Mouse (Mus musculus) liver (tissue): ENCODE measurements at regions not wholly inside any gene's neighbourhood (a gene's known extent, or its start where the extent isn't known, plus 50 kb on each side); places are given as distances from the start of the nearest gene placed in this dataset.

Experiments
- DNase-seq: peaks from one replicate; pipeline ENCODE4 v3.0.0-alpha.2; 2020; ENCODE audit warnings: mixed read lengths

DNA sequence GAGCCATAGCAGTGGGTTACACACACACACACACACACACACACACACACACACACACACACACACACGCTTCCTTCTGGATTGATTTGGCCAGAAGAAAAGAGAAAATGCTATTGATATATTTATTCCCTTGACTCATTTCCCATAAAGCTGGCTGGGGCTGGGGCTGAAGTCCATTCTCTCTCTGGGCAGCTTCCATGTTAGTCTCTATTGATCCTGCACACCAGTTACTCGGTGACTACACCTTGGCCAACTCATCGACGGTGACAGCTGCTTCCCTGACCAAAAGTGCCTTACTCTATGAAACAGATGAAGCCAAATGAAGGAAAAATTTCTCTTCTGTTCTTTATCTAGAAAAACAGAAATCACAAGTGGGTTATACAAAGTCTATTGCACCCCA is 82.1 kb downstream of the Snx18 start:
- no peak for DNase-seq

DNA sequence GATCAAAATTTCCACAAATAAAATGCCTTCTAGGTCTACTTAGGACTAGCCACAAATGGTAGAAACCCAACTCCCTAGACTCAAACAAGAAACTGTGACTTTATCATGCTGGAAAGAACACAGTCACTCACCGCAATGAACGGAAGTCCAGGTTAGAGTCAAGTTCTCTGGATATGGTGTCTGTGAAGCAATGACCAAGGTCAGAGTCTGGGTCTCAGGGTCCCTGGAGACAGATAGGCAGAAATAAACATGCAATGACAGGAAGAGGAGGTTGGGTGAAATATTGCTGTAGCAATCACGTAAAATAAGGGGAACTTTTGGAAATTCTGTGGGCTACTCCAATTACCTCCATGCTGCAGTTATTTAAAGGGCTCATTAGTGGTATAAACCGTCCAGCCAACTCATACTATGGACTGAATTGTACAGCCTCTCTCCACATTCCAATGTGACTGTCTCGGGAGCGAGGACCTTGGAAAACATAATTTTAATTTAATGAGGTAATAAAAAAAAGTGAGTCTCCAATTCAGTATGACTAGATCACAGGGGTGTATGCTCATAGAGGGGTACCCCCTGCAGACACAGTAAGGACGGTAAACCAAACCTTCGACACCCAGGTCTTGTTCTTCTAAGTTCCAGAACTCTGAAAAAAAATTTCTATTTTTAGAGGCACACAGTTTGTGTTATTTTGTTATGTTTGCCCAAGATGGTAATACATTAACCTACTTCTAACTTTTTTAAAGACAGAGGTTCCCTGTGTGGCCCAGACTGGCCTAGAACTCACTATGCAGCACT is 83.5 kb downstream of the Snx18 start:
- no peak for DNase-seq

- DNase-seq = no peak
These were observed 84.4 kb downstream of the Snx18 start for GRCm38 (mm10) chr13:113533884-113534445.

DNA sequence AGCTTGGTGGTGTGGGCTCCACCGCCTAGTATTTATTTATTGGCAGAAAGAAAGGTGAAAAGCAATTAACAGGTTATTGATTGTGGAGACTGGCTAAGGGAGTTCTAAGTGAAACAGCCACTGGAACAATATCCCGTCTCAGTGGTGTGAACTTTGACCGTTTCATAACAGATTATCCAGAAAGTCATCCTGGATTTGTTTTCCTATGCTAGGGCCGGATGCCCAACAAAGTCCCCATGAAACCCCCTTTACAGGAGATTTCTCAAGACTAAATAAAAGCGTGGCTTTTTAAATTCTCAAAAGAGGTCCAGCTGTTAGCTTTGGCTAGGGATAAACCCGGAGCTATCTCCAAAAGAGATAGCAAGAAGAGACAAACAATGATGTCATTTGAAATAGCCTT is 91.4 kb downstream of the Snx18 start:
- DNase-seq = no peak

GRCm38 (mm10) chr13:113523503-113523902 is 94.9 kb downstream of the Snx18 start:
- no peak for DNase-seq

DNA sequence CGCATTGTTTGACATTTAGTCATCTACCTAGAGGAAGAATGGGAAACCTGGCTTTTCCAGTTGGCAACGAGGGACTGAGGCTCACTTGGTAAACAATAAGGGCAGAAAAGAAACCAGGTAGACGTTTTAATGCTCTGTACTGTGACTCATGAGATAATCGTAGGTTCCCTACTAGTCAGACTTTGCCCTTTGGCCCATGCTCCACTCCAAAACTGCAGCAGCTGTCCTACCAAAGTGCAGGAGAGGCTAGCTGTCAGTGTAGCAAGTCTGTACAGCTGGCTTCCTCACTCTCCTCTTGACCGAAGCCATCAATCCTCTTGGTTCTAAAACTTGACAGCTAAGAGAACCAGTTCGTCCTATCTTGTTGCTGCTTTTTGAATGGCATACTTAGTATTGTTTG is 100.2 kb downstream of the Snx18 start:
- no peak for DNase-seq

- no peak for DNase-seq
These were observed 102.3 kb downstream of the Snx18 start for GRCm38 (mm10) chr13:113516102-113516501.

DNA sequence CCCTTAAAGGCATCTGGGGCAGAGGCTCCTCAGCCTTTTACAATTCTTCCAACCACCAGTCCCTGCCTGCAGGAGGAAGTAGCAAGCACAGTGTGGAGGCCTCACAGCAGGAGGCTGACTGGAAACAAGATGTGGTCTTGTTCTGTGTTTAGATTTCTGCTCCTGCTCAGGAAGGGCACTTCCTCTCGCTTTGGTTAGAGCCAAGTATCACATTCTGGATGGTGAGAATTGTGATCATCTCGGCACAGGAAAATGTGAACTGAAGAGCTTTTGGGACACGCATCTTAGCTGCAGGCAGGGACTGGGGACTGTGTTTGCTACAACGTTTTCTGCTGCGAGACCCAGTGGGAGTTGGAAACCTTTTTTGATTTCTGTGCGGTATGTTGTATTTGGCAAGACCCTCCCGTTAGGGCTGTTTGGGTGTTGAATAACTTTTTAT is 103.2 kb downstream of the Snx18 start:
- DNase-seq = no peak

- DNase-seq = peak; percentile 56
These were observed 108.8 kb downstream of the Snx18 start for GRCm38 (mm10) chr13:113509403-113510185.

- no peak for DNase-seq
These were observed 110.1 kb downstream of the Snx18 start for GRCm38 (mm10) chr13:113508124-113508728.

GRCm38 (mm10) chr13:113502528-113502927 is 115.8 kb downstream of the Snx18 start:
- no peak for DNase-seq

- DNase-seq = no peak
These were observed 116.3 kb downstream of the Snx18 start for GRCm38 (mm10) chr13:113502059-113502458.

GRCm38 (mm10) chr13:113500373-113500990 is 117.9 kb downstream of the Snx18 start:
- no peak for DNase-seq

DNA sequence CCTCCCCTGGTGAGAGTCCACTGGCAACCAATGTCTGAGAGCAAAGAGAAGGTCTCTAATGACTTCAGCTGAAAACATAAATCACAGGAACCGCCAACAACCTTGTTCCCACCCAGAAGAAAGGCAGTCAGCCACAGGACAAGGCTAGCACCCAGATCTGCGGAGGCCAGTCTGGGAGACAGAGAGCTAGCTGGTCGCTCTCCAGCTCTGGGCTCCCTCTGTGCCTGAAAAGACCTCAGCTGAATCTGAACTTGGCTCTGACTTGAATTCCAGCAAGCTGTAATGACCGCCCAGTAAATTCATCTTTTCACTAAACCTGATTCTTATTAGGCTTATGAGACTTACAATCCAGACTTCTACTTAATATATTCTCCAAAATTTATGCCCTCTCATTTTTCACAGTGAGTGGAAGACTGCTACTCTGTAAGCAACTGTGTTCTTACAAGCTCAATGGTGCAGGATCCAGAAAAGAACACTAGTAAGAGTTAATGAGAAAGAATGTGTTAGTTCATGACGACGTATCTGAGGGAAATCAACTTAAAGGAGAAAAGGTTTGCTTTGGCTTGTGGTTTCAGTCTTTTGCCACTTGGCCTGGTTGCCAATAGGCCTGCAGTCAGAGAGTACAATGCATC is 119.2 kb downstream of the Snx18 start:
- DNase-seq = no peak

DNA sequence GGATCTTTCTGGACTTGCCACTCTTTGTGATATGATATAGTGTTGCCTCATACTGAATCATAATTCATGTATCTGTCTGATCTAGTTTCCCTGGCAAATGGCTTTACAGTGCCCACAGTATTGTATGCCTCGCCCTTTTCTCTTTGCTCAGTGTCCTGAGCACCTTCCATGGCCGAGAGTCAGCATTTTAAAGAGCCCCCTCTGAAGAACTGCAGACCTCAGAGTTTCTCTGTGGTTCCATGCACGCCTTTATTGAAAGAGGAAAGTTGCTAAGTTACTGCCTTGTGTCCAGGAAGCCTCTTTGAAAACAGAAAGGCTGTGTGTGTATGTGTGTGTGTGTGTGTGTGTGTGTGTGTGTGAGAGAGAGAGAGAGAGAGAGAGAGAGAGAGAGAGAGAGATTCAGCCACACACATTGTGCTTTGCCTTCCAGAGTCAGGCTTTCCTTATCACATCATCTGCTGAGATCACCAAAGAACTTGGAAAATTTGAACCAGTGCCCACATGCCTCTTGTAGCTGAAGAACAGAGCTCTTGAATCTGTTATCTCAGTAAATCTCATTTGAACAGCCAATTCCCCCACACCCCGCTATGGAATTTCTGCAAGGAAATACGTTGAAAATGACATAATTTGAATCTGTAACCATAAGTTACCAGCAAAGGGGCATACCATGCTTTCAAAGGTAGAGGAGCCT is 122.6 kb downstream of the Snx18 start:
- DNase-seq = no peak

DNA sequence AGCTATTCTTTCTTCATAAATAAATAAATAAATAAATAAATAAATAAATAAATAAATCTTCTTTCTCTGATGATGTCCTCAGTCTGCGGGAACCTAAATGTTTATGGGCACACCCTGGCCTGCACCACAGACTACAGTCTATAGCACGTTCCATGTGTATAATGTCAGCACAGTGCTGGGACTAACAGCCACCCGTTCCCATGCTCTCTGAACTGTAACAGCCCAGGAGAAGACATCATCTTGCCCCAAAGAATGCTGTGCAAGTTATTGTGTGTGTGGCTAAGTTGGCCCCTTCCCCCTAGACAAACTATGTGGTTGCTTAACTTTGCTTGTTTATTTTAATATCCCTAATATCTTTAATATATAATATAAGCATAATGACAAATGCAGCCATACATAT is 123.2 kb downstream of the Snx18 start:
- DNase-seq = no peak

GRCm38 (mm10) chr13:113494688-113495087 is 123.7 kb downstream of the Snx18 start:
- no peak for DNase-seq

DNA sequence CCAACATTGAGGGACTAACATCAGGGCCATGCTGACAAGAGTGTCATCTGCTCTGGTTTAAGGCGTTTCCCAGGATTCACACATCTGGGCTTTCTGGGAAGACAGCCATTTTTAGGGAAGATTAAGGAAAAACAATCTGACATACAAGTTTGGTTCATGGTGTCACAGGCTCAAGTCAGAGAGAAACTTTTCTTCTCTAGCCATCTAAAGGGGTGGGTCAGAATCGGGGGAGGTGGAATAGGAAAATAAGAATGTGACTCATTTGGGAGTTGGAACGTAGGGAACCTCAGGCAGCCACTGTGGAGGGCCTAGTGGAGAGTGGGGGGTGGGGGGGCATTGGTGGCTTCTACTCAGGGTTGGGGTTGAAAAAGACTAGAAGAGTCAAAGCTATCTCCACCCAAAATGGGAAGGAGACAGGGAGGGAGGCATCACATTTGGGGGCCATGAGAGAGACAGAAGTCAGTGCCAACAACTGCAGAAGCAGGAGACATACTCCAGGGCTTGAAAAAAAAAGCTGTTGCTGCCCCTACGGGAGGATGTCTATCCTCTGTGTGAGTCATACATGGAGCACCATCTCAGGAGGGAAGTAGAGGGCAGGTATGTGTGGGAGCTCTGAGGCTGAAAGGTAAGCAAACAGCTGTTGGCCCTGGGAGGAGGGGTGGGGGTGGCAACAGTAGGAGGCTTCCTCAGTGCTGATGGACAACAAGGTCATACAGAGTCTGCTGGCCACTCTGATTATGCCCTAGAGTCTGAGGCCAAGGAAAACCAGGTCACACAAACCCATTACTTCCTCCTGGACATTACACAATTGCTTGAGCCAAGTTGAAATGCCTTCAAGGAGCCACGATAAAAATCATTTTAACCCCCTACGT is 128.2 kb downstream of the Snx18 start:
- no peak for DNase-seq

GRCm38 (mm10) chr13:113486368-113486955 is 131.9 kb downstream of the Snx18 start:
- DNase-seq = peak; percentile 23

DNA sequence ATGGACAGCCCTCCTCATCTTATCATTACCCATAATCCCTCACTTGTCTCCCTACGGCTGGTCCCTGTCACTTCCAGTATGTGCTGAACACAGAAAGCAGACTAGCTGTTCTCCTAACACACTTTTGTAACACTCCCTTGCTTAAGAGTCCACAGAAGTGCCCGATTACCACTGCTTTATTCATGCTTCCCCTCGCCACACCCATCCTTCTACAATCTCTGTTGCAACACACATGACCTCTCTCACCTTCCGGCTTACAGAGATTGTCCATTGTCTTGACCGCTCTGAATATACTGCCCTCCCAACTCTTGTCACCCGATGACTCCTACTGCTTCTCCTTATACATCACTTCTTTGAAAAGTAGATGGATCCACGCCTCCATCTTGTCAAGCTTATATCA is 132.9 kb downstream of the Snx18 start:
- DNase-seq = no peak
